Mouse (Mus musculus): Measurements from ENCODE around the gene Pfkm. TPM values are rescaled to one million over a fixed set of nuclear protein-coding genes. Genes with fewer than 3 reads are reported as not detected.

Gene Pfkm
- polyA plus RNA-seq, 1 experiment from 2014 or later: 29.6 TPM

- ATAC-seq (ENCODE audit: insufficient number of reproducible peaks, insufficient read depth, low FRiP score, low read depth): no peak
- WGBS: 53% methylated on average over 3 of the region's 3 CpGs
- H3K4me1 ChIP-seq (ENCODE audit: control insufficient read depth, insufficient read depth, low read length): no peaks in the 10 kb centered on the region
- H3K9ac ChIP-seq (replicated peaks; ENCODE audit: low read depth, low read length): no peak overlapping the region
- peaks cover 67% of the 10 kb centered on the region for H3K36me3 ChIP-seq (ENCODE audit: control insufficient read depth, insufficient read depth, low read length)
- H3K27ac ChIP-seq (ENCODE audit: low read length): no peak overlapping the region
- no peak overlapping the region for H3K4me2 ChIP-seq (replicated peaks; ENCODE audit: low read depth, low read length)
- no peak overlapping the region for H3K4me3 ChIP-seq (ENCODE audit: low read depth, low read length)
- no peaks in the 10 kb centered on the region for H3K27me3 ChIP-seq (ENCODE audit: control insufficient read depth, insufficient read depth, low read length)
- no peaks in the 10 kb centered on the region for H3K9me3 ChIP-seq (ENCODE audit: control insufficient read depth, low read depth, low read length)
Observed at GRCm38 (mm10) chr15:98067492-98067891, 24.9 kb upstream of the Pfkm start.

- Histone ChIP-seq H3K36me3 (ENCODE audit: control insufficient read depth, insufficient read depth, low read length) (peaks cover 61% of the 10 kb centered on the region), H3K4me3 (ENCODE audit: low read depth, low read length) (no peak overlapping the region), H3K9ac (replicated peaks; ENCODE audit: low read depth, low read length) (no peak overlapping the region), H3K27me3 (ENCODE audit: control insufficient read depth, insufficient read depth, low read length) (no peaks in the 10 kb centered on the region), H3K27ac (ENCODE audit: low read length) (no peak overlapping the region), H3K4me2 (replicated peaks; ENCODE audit: low read depth, low read length) (no peak overlapping the region), H3K9me3 (ENCODE audit: control insufficient read depth, low read depth, low read length) (no peaks in the 10 kb centered on the region), H3K4me1 (ENCODE audit: control insufficient read depth, insufficient read depth, low read length) (no peaks in the 10 kb centered on the region)
- 90% methylated on average over 9 of the region's 9 CpGs for WGBS
- no peak for ATAC-seq (ENCODE audit: insufficient number of reproducible peaks, insufficient read depth, low FRiP score, low read depth)
Observed at GRCm38 (mm10) chr15:98068506-98068905, 23.9 kb upstream of the Pfkm start.

GRCm38 (mm10) chr15:98069566-98070245 is 22.7 kb upstream of the Pfkm start:
- Histone ChIP-seq H3K36me3 (ENCODE audit: control insufficient read depth, insufficient read depth, low read length) (peaks cover 58% of the 10 kb centered on the region), H3K4me1 (ENCODE audit: control insufficient read depth, insufficient read depth, low read length) (no peaks in the 10 kb centered on the region), H3K27me3 (ENCODE audit: control insufficient read depth, insufficient read depth, low read length) (no peaks in the 10 kb centered on the region), H3K4me3 (ENCODE audit: low read depth, low read length) (no peak overlapping the region), H3K9ac (replicated peaks; ENCODE audit: low read depth, low read length) (no peak overlapping the region), H3K9me3 (ENCODE audit: control insufficient read depth, low read depth, low read length) (no peaks in the 10 kb centered on the region), H3K27ac (ENCODE audit: low read length) (no peak overlapping the region), H3K4me2 (replicated peaks; ENCODE audit: low read depth, low read length) (no peak overlapping the region)
- WGBS: 87% methylated on average over 8 of the region's 8 CpGs
- ATAC-seq (ENCODE audit: insufficient number of reproducible peaks, insufficient read depth, low FRiP score, low read depth): no peak

GRCm38 (mm10) chr15:98070376-98070775 is 22.0 kb upstream of the Pfkm start:
- H3K36me3 ChIP-seq (ENCODE audit: control insufficient read depth, insufficient read depth, low read length): peaks cover 58% of the 10 kb centered on the region
- H3K4me2 ChIP-seq (replicated peaks; ENCODE audit: low read depth, low read length): no peak overlapping the region
- no peak overlapping the region for H3K9ac ChIP-seq (replicated peaks; ENCODE audit: low read depth, low read length)

GRCm38 (mm10) chr15:98074521-98074920 is 17.9 kb upstream of the Pfkm start:
- Histone ChIP-seq H3K27ac (ENCODE audit: low read length) (no peak overlapping the region), H3K4me3 (ENCODE audit: low read depth, low read length) (no peak overlapping the region), H3K4me1 (ENCODE audit: control insufficient read depth, insufficient read depth, low read length) (no peaks in the 10 kb centered on the region), H3K9me3 (ENCODE audit: control insufficient read depth, low read depth, low read length) (no peaks in the 10 kb centered on the region), H3K9ac (replicated peaks; ENCODE audit: low read depth, low read length) (no peak overlapping the region), H3K36me3 (ENCODE audit: control insufficient read depth, insufficient read depth, low read length) (peaks cover 71% of the 10 kb centered on the region), H3K4me2 (replicated peaks; ENCODE audit: low read depth, low read length) (no peak overlapping the region), H3K27me3 (ENCODE audit: control insufficient read depth, insufficient read depth, low read length) (no peaks in the 10 kb centered on the region)
- ATAC-seq (ENCODE audit: insufficient number of reproducible peaks, insufficient read depth, low FRiP score, low read depth): no peak
- 96% methylated on average over 8 of the region's 8 CpGs for WGBS

More at GRCm38 (mm10) chr15:98070376-98070775, 22.0 kb upstream of the Pfkm start:
- Histone ChIP-seq H3K4me1 (ENCODE audit: control insufficient read depth, insufficient read depth, low read length) (no peaks in the 10 kb centered on the region), H3K9me3 (ENCODE audit: control insufficient read depth, low read depth, low read length) (no peaks in the 10 kb centered on the region), H3K27ac (ENCODE audit: low read length) (no peak overlapping the region), H3K4me3 (ENCODE audit: low read depth, low read length) (no peak overlapping the region), H3K27me3 (ENCODE audit: control insufficient read depth, insufficient read depth, low read length) (no peaks in the 10 kb centered on the region)
- no peak for ATAC-seq (ENCODE audit: insufficient number of reproducible peaks, insufficient read depth, low FRiP score, low read depth)
- WGBS: 90% methylated on average over 3 of the region's 3 CpGs

GRCm38 (mm10) chr15:98075034-98075433 is 17.4 kb upstream of the Pfkm start:
- H3K27me3 ChIP-seq (ENCODE audit: control insufficient read depth, insufficient read depth, low read length): no peaks in the 10 kb centered on the region
- no peak overlapping the region for H3K9ac ChIP-seq (replicated peaks; ENCODE audit: low read depth, low read length)
- no peak for ATAC-seq (ENCODE audit: insufficient number of reproducible peaks, insufficient read depth, low FRiP score, low read depth)
- H3K9me3 ChIP-seq (ENCODE audit: control insufficient read depth, low read depth, low read length): no peaks in the 10 kb centered on the region
- no peak overlapping the region for H3K4me2 ChIP-seq (replicated peaks; ENCODE audit: low read depth, low read length)
- no peaks in the 10 kb centered on the region for H3K4me1 ChIP-seq (ENCODE audit: control insufficient read depth, insufficient read depth, low read length)
- WGBS: 87% methylated on average over 16 of the region's 16 CpGs
- H3K27ac ChIP-seq (ENCODE audit: low read length): no peak overlapping the region
- H3K36me3 ChIP-seq (ENCODE audit: control insufficient read depth, insufficient read depth, low read length): peaks cover 68% of the 10 kb centered on the region
- H3K4me3 ChIP-seq (ENCODE audit: low read depth, low read length): no peak overlapping the region

GRCm38 (mm10) chr15:98076901-98077300 is 15.5 kb upstream of the Pfkm start:
- Histone ChIP-seq H3K36me3 (ENCODE audit: control insufficient read depth, insufficient read depth, low read length) (peaks cover 65% of the 10 kb centered on the region), H3K4me2 (replicated peaks; ENCODE audit: low read depth, low read length) (no peak overlapping the region), H3K4me3 (ENCODE audit: low read depth, low read length) (no peak overlapping the region), H3K27ac (ENCODE audit: low read length) (no peak overlapping the region), H3K9me3 (ENCODE audit: control insufficient read depth, low read depth, low read length) (no peaks in the 10 kb centered on the region), H3K27me3 (ENCODE audit: control insufficient read depth, insufficient read depth, low read length) (no peaks in the 10 kb centered on the region), H3K9ac (replicated peaks; ENCODE audit: low read depth, low read length) (no peak overlapping the region), H3K4me1 (ENCODE audit: control insufficient read depth, insufficient read depth, low read length) (no peaks in the 10 kb centered on the region)
- 93% methylated on average over 6 of the region's 6 CpGs for WGBS
- no peak for ATAC-seq (ENCODE audit: insufficient number of reproducible peaks, insufficient read depth, low FRiP score, low read depth)

- WGBS: 84% methylated on average over 1 of the region's 1 CpGs
- Histone ChIP-seq H3K27me3 (ENCODE audit: control insufficient read depth, insufficient read depth, low read length) (no peaks in the 10 kb centered on the region), H3K9ac (replicated peaks; ENCODE audit: low read depth, low read length) (no peak overlapping the region), H3K27ac (ENCODE audit: low read length) (no peak overlapping the region), H3K4me3 (ENCODE audit: low read depth, low read length) (no peak overlapping the region), H3K9me3 (ENCODE audit: control insufficient read depth, low read depth, low read length) (no peaks in the 10 kb centered on the region), H3K36me3 (ENCODE audit: control insufficient read depth, insufficient read depth, low read length) (peaks cover 3% of the 10 kb centered on the region), H3K4me1 (ENCODE audit: control insufficient read depth, insufficient read depth, low read length) (peaks cover 7% of the 10 kb centered on the region; the same call in 1 of the 2 replicates), H3K4me2 (replicated peaks; ENCODE audit: low read depth, low read length) (no peak overlapping the region)
- no peak for ATAC-seq (ENCODE audit: insufficient number of reproducible peaks, insufficient read depth, low FRiP score, low read depth)
Observed at GRCm38 (mm10) chr15:98088889-98089288, 3.5 kb upstream of the Pfkm start.
